Mouse (Mus musculus) cerebral cortex, adult 2 months (tissue): ENCODE measurements around the gene Prkar1a.

Experiments used
- WGBS: fragments of 180-500 bp; shearing (Covaris S2); methylation state at CpG from one replicate; pipeline ENCODE4 v1.1.7; 2018; 5-methylcytosine and 5-hydroxymethylcytosine counted together

Prkar1a gene

DNA sequence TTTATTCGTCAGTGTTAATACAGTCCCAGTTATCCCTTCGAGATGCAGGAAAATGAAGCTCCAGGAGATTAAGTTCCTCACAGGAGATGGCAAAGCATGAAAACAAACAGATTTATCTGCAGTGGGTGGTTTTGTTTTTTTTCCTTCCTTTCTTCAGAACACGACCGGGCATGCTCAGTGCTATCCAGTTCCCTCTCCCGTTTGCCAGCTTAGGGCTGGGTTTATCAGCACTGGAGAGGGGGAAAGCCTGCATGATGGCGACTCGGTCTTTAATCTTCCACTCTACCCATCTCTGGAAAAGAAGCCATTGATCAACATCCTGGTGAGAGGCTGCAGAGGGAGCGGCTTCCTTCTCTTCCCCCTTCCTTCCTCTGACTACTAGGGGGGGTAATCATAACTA, at the start of gene Prkar1a:
TSS of gene Prkar1a (plus strand) at position 200 of the 400 bp plus-strand sequence.
- WGBS, result 13% methylated on average over 8 of the region's 8 CpGs

DNA sequence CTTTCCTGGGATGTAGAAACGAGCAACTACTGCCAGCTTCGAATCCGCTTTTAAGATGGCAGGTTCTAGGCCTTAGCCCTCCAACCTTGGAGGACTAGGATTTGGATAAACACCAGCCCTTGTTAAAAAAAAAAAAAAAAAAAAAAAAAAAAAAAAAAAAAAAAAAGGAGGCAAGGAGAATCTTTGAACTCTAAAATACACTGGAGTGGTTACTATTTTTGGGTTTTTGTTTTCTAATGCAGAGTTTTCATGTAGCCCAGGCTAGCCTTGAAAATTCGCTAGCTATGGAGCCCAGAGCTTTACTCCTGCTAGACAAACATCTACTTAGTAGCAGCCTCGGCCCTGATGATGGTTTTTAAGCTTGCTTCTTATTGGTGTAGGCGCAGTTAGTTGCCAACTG, 41.6 kb upstream of the Prkar1a start:
- 75% methylated on average over 6 of the region's 6 CpGs for WGBS

DNA sequence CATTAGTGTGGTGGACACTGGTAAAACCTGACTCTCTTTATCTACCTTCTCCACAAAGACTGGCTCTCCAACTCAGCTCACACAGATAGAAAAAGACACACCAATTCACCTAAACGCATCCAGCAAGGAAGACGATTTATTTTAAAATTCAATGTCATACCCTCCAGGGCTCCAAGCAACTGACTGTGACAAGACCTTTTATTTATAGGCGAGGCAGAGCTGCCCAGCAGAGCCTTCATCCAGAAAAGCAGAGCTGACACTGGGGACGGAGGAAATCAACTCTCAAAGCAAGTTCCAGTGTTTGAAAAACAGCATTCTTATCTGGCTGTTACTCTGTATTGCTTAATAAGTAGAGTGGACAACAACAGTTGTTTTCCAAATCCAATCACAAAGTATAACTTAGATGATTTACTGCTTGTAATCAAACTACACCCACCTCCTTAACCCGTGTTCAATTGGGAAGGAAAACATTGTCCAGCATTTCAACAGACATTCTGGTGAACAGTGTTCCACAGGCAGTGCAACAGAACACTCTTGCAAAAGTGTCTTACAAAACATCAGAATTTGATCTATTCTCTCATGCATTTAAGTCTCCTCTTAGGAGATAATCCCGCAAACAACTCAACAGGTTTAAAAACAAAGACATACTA, 40.1 kb upstream of the Prkar1a start:
- 65% methylated on average over 6 of the region's 6 CpGs for WGBS

- 15% methylated on average over 9 of the region's 9 CpGs for WGBS
Observed at GRCm38 (mm10) chr11:109610046-109610794, 39.0 kb upstream of the Prkar1a start.

GRCm38 (mm10) chr11:109610795-109611302, 38.4 kb upstream of the Prkar1a start:
- under 1% methylated on average over 26 of the region's 26 CpGs for WGBS

GRCm38 (mm10) chr11:109611303-109612149, 37.7 kb upstream of the Prkar1a start, which contains the start of gene Wipi1:
Gene Wipi1 (minus strand): TSS chr11:109611967.
- 1% methylated on average over 57 of the region's 58 CpGs for WGBS

DNA sequence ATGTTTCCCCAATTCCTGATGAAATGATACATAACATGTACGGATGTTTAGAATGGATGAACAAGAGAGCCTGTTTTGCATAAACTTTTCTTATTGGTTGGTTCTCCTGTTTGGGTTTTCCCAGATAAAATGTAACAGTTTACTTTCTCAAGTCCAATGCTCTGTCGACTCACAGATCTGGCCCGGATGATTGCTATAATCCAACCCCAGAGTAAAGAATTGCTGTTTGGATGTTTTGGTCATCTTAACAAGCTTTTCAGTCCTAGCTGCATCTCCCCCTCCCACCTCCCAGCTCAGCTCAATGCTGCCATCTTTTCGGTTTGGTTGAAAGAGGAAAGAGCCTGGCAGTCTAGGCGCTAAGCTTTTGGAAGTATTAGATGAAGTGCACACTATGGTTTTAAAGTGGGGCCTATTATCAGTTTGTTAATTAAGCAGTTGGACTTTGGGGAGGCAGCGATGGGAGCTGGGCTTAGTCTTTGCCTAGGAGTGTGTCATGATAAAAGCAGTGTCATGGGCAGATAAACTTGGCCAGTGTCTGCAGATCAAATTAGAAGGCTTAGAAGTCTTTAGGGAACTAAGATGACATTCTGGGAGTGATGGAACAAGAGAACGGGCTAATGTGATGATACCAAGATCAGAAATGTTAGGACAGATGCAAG, 36.2 kb upstream of the Prkar1a start:
- 69% methylated on average over 7 of the region's 7 CpGs for WGBS

- WGBS, result 59% methylated on average over 9 of the region's 9 CpGs
Observed at GRCm38 (mm10) chr11:109615286-109615685, 33.9 kb upstream of the Prkar1a start.

- WGBS, result 58% methylated on average over 4 of the region's 4 CpGs
Observed at GRCm38 (mm10) chr11:109616352-109616751, 32.9 kb upstream of the Prkar1a start.

- 54% methylated on average over 4 of the region's 4 CpGs for whole genome bisulfite sequencing
Observed at GRCm38 (mm10) chr11:109616766-109617165, 32.4 kb upstream of the Prkar1a start.

- 39% methylated on average over 8 of the region's 8 CpGs for WGBS
Observed at GRCm38 (mm10) chr11:109619055-109619454, 30.1 kb upstream of the Prkar1a start.

- WGBS, result 88% methylated on average over 6 of the region's 6 CpGs
Observed at GRCm38 (mm10) chr11:109620356-109620755, 28.8 kb upstream of the Prkar1a start.

- WGBS, result 13% methylated on average over 2 of the region's 2 CpGs
Observed at GRCm38 (mm10) chr11:109621183-109621582, 28.0 kb upstream of the Prkar1a start.

DNA sequence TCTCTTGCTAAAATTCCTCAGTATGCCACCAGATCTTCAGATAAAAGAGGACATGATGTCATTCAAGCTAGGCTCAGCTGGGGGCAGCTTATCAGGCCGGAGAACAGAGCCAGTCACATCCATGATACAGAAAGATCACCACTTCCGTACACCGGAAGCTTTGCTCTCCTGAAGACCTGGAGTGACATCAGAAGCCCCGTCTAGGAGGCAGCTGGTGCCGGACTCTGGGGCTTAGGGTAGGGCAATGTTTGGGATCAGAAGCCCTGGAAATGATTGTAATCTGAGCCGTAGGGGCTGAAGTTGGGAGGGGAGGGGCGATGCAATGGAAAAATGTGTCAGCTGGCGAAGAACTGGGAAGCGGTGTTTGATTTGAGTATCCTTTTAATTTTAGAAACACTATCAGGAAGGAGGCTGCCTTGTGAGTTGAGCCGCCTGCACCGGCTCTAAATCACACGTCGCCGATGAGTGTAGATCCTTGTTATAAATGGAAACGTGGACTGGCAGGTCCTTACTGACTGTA, 26.6 kb upstream of the Prkar1a start:
- 27% methylated on average over 15 of the region's 15 CpGs for whole genome bisulfite sequencing

- 84% methylated on average over 7 of the region's 7 CpGs for WGBS
Observed at GRCm38 (mm10) chr11:109623238-109623637, 26.0 kb upstream of the Prkar1a start.

GRCm38 (mm10) chr11:109627648-109628047, 21.6 kb upstream of the Prkar1a start:
- WGBS, result 94% methylated on average over 4 of the region's 4 CpGs

DNA sequence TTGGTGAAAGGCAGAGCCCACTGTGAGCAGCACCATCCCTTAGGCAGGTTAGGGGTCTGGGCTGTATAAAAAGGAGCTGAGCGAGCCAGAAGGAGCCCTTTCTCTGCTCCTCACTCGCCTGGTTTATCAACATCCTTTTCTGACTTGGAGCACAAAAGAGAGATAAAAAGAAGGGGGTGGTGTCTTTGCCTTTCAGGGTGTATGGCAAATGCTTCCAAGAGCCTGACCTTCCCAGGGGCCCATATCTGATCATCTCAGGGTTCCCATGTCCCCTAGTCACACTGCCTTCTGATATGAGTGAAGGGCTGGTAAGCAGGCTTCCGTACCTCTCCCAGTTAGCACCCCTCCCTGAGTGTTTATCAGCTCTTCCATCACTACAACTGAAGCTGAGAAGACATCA, 21.1 kb upstream of the Prkar1a start:
- WGBS, result 94% methylated on average over 3 of the region's 3 CpGs

- 51% methylated on average over 10 of the region's 10 CpGs for WGBS
Observed at GRCm38 (mm10) chr11:109629021-109629521, 20.1 kb upstream of the Prkar1a start.

DNA sequence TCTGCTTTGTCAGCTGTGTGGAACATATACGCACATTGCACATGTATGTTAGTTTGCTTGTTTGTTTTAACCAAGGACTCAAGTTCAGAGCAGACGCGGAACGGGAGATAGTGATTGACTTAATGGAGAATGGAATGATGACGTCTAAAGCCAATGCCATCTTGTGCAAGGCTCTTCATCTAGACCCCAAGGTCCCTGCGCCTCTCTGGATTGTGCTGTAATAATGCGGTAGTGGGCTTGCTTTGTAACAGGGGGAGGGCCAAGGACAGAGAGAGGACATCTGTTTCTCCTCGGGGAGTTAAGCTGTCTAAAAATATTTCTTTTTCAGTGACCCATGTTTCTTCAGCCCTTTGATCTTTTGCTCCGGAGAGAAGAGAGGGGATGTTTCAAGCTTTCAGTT, 14.3 kb upstream of the Prkar1a start:
- 82% methylated on average over 9 of the region's 9 CpGs for WGBS

DNA sequence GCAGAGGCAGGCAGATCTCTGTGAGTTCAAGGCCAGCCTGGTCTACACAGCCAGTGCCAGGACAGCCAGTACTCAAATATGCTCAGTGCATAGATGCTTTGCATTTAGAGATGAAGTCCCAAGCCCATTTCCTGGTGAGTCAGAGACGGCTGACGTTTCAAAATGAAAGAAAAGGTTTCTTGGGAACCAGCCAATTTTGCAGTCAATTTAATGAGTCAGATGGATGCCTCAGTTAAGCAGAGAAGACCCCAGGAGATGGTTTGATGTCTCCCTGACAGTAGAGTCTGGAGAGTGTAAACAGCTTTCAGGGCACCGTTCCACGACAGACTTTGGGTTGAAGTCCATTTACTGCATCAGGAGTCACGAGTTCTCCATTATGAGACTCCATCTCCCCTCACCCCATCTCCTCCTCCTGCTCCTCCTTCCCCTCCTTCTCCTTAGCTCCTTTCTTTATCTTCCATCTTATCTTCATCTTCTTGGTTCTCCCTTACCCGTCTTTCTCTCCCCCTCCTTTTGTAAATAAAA, 13.3 kb upstream of the Prkar1a start:
- WGBS, result 57% methylated on average over 6 of the region's 6 CpGs
